19 mouse cellular contexts compared by ENCODE assay signal in the genomic region with DNA sequence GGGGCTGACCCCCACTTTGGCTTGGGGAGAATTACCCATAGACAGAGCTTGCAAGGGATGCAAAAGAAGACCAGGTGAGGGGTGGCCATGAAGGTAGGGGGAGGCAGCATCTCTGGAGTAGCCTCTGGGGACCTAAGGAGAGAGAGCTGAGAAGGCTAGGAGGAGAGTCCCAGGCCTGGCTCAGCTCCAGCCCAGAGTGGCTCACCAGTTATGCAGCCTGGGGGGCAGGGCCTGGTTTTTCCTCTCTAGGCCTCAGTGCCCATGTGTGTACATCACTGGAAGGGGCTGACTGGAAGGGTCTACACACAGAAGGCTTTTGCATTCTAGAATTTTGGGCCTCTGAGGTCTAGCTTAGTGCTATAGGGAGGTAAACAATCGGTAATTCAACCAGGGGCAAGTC. TPM values are rescaled to one million over a fixed set of nuclear protein-coding genes. Genes with fewer than 3 reads are reported as not detected.
"Had no signal": no experiment of that assay in that cellular context is flagged by ENCODE, and none has a peak within 500 bp of the region (broad histone marks: within the 10 kb centered on the region; RNA-seq: fewer than 3 reads in every experiment).

No protein-coding gene starts in this region.

- H3K27ac ChIP-seq: kidney, postnatal 0 days; left cerebral cortex, adult 2 months; limb, embryonic 15.5 days; liver, embryonic 14.5 days; lung, embryonic 15.5 days had no signal

- H3K27me3 ChIP-seq: limb, embryonic 15.5 days; lung, embryonic 15.5 days had no signal

- H3K4me3 ChIP-seq: left cerebral cortex, adult 2 months; limb, embryonic 15.5 days; lung, embryonic 15.5 days had no signal

- H3K4me2 ChIP-seq: limb, embryonic 15.5 days; liver, embryonic 11.5 days; lung, embryonic 15.5 days; midbrain, embryonic 11.5 days had no signal

- H3K9ac ChIP-seq: limb, embryonic 15.5 days; liver, embryonic 14.5 days; liver, postnatal 0 days; lung, embryonic 15.5 days had no signal

- H3K36me3 ChIP-seq: limb, embryonic 15.5 days; lung, embryonic 15.5 days had no signal

- DNase-seq: kidney, adult 18-20 months; kidney, adult 9 months; kidney, postnatal 36 days; layer of hippocampus, postnatal 36 days; liver, postnatal 0 days; lung, postnatal 10 days; lung, postnatal 4 days; midbrain, embryonic 14.5 days; thymus, adult 18-20 months; thymus, postnatal 36 days had no signal

- H3K9me3 ChIP-seq: limb, embryonic 15.5 days; lung, embryonic 15.5 days had no signal

- ATAC-seq: liver, postnatal 0 days had no signal

RNA-seq across cellular contexts. Expression of a gene that starts 14.4 kb away (rescaled TPM):
- total RNA-seq: megakaryocyte progenitor cell, adult 5-6 weeks; megakaryocyte-erythroid progenitor cell, adult 5-6 weeks had no signal
